Mouse (Mus musculus): ENCODE measurements around the gene 1700021F07Rik.

1700021F07Rik gene

DNA sequence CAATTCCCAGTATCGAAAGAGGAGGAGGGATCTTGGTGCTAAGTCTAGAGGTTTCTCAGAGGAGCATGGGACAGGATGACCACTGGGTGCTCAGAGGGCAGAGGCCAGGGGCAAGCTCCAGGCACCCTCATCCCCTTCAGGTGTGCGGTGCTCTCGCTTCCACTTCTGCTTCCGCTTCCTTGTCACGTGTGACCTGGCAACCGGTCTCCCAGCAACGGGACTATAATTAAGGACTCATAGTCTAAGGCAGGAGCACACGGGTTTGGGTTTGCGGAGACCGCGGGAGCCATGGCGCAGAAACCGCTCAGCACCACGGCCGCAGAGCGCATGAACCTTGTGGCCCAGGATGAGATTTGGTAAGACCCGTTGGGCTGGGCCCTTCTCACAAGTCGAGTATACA, at the start of gene 1700021F07Rik:
TSS of gene 1700021F07Rik (plus strand) at position 211 of the 400 bp plus-strand sequence.
- DNase-seq (ENCODE audit: low read depth, low spot score), result no peak

- no peak for DNase-seq (ENCODE audit: low read depth, low spot score)
Observed at GRCm38 (mm10) chr2:173473233-173473632, 49.2 kb upstream of the 1700021F07Rik start.

- DNase-seq (ENCODE audit: low read depth, low spot score), result no peak
Observed at GRCm38 (mm10) chr2:173479050-173479449, 43.3 kb upstream of the 1700021F07Rik start.

- DNase-seq (ENCODE audit: low read depth, low spot score), result no peak
Observed at GRCm38 (mm10) chr2:173484486-173484885, 37.9 kb upstream of the 1700021F07Rik start.

DNA sequence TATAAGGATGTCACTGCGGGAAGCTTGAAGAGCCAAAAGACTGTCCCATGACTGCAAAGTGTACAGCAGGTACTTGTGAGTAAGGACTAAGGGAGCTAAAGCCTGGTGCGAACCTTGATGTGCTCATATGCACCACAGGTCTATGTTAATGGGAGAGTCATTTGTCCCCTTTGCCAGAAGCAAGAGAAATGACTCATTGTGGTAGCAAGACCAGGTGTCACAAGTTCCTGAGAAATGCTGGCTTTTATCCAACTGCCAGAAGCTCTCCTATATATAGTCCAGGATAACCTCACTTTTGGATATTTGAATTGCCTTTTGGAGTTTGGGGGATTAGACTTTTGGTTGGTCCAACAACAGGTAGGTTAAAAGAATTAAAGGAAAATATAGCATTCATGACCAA, 22.8 kb upstream of the 1700021F07Rik start:
- no peak for DNase-seq (ENCODE audit: low read depth, low spot score)

DNA sequence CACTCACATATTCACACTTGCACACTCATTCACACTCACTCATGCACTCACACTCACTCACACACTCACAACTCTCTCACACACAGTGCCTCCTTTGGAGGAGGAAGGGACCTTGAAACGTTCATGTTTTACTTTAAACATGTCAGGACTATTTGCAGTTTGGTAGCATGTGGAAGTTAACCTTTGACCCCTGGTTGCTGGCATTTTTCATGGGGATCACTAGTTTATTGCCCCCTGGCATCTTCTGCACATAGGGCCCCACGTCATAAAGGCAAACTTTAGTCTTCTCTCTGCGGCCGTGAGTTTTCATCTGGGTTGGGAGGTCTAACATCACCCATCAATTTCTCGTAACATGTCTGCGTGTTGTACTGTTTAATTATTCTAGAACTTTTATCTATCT, 8.4 kb upstream of the 1700021F07Rik start:
- DNase-seq (ENCODE audit: low read depth, low spot score), result no peak

DNA sequence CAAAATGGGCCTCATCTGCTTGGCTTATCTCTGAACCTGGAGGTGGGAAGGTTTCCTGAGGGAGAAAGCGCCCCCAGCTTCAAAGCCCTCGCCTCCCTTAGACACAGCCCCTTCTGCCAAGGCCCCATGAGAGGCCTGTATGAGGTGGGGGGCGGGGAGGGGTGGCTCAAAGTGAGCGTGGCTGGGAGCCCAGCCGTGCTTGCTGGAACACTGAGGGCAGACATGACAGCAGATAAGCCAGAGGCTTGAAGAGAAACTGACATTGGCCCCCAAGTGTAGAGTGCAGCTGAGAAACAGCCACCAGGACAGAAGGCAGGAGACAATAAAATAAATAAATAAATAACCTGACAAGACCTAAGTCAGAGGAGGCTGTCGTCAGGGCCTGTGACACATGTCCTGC, 7.2 kb upstream of the 1700021F07Rik start:
- DNase-seq (ENCODE audit: low read depth, low spot score), result no peak

DNA sequence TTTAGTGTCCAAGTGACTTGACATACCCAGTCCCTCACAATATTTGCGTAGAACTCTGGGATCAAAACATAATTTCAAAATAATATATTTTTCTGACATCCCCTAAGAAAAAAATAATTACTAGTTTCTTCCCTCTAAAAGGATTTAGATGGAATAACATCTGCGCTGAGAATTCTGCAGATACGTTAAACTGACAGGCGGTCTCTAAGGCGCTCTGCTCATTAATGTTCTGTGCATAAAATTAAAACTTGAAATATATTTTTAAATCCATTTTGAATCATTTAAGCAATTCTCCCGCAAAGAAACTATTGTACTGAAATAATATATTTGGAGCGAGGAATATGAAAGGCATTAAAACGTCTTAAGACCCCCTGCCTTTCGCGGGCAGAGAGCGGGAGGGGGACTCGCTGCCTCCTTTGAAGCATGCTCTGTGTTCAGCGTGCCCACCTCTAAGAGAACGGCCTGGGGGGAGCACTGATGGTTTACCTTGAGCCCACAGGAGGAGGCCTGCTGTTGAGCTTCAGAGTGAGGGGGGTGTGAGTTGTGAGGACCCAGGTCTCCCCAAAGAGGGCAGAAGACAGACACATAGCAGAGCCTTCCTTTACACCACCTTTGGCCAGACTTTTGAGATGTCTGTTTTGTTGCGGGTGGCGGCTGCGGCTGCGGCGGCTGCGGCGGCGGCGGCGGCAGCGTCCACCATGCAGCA, 6.1 kb upstream of the 1700021F07Rik start:
- DNase-seq (ENCODE audit: low read depth, low spot score), result no peak

DNA sequence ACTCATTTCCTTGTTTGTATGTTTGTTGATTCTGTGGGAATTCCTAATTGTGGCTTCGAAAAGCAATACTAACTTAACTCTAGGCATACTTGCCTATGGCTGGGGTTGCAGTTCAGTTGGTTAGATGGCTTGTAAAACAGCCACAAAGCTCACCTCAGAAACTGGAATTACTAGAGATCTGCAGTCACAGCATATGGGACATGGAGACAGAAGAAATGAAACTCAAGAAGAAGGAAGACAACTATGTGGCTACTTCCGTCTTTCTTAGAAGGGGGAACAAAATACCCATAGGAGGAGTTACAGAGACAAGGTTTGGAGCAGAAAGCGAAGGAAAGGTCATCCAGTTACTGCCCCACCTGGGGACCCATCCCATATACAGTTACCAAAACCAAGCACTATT, 6.1 kb downstream of the 1700021F07Rik start:
- DNase-seq (ENCODE audit: low read depth, low spot score), result no peak

DNA sequence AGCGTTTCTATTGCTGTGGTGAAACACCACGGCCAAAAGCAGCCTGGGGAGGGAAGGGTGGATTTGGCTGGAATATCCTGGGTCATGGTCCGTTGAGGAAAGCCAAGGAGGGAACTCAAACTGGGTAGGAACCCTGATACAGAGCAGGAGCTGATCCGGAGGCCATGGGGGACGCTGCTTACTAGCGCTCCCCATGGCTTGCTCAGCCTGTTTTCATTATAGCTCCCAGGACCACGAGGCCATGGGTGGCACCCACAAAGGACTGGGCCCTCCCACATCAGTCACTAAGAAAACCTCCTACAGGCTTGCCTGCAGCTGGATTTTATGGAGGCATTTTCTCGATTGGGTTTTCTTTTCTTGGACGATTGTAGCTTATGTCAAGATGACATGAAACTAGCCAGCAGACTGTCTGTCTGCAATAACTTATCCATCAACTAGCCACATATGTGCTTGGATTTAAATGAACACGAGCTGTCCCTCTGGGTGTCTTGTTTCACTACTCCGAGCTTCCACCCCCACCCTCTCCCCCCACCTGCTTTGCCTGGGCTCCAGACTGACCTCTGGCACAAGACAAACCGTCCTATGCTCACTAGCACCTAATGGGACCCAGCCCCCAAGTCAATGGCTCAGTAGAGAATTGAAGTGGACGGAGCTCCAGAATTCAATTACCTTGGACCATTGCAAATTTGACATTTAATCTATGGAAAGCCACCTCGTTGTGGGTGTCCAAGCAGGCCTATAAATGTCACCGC, 10.5 kb downstream of the 1700021F07Rik start:
- DNase-seq (ENCODE audit: low read depth, low spot score), result no peak

- DNase-seq (ENCODE audit: low read depth, low spot score), result no peak
Observed at GRCm38 (mm10) chr2:173534581-173534980, 12.2 kb downstream of the 1700021F07Rik start.

DNA sequence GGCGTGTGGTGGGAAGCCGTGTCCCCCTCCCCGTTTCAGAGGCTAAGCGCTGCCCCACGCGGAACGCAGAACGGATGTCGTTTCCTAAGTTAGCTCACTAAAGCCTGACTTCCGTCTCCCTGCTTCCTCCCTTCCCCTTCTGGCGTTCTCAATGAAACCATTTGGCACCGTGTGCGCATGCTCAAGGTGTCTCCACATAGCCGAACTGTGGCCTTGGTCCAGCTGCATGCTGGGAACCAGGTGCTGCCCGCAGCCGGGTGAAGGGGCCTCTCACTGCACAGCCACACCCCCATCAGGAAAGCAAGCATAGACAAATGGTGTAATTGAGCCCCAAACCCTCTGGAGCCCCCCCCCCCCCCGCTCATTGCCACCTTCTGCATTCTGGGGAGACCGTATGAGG, 13.0 kb downstream of the 1700021F07Rik start:
- no peak for DNase-seq (ENCODE audit: low read depth, low spot score)

GRCm38 (mm10) chr2:173535886-173536285, 13.5 kb downstream of the 1700021F07Rik start:
- no peak for DNase-seq (ENCODE audit: low read depth, low spot score)

- DNase-seq (ENCODE audit: low read depth, low spot score), result no peak
Observed at GRCm38 (mm10) chr2:173539781-173540180, 17.4 kb downstream of the 1700021F07Rik start.

GRCm38 (mm10) chr2:173541748-173542147, 19.4 kb downstream of the 1700021F07Rik start:
- DNase-seq (ENCODE audit: low read depth, low spot score), result no peak

- no peak for DNase-seq (ENCODE audit: low read depth, low spot score)
Observed at GRCm38 (mm10) chr2:173542716-173543115, 20.3 kb downstream of the 1700021F07Rik start.

DNA sequence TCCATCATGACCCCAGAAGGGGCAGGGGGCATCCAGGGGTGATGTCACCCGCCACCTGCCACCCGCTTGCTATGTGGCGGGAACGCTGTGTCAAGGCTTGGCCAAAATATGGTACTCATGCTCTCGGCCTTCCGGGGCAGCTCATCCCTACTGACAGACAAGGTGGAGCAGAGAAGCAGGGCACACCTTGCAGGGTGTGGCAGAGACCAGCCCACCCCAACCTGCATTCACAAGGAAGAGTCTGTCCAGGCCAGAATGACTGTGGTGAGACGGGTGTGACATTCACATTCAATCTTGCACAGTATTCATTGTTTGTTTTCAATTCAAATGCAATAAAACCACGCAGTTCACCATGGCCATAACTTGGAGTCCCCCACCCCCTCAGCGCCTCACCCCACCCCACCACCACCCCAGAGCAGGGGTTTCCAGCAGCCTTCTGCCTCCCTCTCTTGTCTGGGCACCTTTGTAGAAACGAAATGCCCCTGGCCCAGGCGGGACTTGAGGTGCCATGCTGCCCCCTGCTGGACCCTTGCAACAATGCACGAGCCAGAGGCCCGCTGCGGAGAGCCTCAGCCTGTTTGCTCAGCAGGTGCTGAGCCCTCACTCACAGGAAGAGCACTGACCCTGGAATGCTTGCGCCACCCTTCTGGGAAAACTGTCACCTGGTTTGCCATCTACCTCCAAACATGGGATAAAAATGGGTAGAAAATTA, 23.8 kb downstream of the 1700021F07Rik start:
- DNase-seq (ENCODE audit: low read depth, low spot score), result peak; percentile 6

GRCm38 (mm10) chr2:173549236-173549635, 26.9 kb downstream of the 1700021F07Rik start:
- DNase-seq (ENCODE audit: low read depth, low spot score), result no peak

DNA sequence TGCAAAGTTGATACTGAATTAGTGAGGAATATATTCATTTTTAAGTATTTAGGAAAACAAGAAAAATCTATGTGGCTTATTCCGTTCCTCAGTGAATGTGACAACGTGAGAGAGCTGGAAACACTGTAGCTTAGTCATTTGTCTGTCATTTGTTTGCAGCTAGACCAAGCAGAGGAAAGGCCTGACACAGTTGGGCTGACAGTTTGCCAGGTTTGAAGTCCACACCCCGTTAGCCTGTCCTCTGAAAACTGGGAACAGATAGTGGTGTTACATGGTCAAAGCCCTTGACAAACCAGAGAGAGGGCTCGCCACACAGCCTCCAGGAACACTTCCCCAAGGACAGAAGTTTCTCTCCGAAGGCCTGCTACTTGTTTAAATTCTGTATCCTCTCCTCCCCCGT, 28.3 kb downstream of the 1700021F07Rik start:
- DNase-seq (ENCODE audit: low read depth, low spot score), result no peak

- no peak for DNase-seq (ENCODE audit: low read depth, low spot score)
Observed at GRCm38 (mm10) chr2:173553863-173554262, 31.5 kb downstream of the 1700021F07Rik start.

DNA sequence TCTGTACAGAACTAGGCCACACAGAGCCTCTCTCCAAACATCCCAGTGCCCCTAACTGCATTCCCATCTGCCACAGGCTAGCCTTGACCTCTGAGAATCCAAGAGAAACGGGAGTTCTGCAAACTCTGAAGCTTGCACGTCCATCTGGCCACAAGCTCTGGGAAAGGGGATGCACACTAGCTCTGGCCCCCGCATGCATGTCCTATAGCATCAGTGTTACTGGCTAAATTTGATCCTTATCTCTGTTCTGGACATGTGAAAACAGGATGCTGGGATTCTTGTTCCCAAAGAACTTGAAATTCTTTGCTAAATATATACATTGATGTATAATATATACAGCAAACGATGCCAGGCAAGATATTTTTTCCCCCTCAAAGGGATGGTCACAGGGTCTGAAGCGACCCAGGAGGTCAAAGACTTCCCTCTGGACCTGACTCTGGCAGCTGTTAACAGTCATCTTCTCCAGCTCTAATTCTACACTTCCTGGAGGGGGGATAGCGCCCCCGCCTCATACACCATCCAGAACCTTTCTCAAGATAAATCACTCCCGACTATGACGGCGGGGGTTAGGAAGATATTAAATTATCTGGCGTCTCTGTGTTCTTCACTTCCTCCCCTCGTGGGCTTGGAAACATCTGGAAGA, 36.5 kb downstream of the 1700021F07Rik start:
- DNase-seq (ENCODE audit: low read depth, low spot score), result no peak

DNA sequence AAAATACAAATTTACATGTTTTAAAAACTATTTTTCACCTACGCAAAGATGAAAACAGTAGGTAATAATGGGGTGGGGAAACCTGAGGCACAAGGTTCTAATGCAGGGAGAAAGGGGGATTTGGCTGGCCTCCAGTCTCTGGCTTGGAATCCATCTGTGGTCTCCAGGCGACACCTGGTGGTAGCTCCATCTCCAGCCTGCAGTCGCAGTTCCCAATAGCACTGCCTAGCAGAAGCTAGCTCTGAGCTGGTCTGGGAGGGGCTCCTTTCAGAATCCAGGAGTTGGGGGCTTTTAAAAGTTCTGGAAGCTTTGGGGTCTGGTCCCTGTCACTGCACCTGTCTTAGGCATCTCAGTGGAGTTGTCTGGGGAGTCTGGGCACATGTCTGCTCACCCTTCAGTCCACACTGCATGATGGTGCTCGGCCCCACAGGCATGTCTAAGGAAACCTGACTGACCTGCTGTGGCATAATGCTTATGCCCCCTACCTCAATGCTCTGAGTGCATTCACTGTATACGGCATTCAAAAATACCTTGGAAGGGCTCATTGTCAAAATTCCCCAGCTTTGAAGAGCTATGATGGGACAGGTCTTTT, 39.6 kb downstream of the 1700021F07Rik start:
- no peak for DNase-seq (ENCODE audit: low read depth, low spot score)

Measured in c-Kit-negative CD71-positive TER-119-positive erythroid progenitor cells, embryonic 14.5 days (primary cell).